Mouse (Mus musculus): ENCODE data around the gene Slc48a1. TPM values are rescaled to one million over a fixed set of nuclear protein-coding genes. Genes with fewer than 3 reads are reported as not detected.
A peak's percentile ranks its signal among the peaks of the same experiment; 100 is the strongest.

The Slc48a1 gene
- total RNA-seq, 2 experiments from 2014 or later = 62.0 to 71.0 TPM

- intact Hi-C loops (cut with DNase I) = loop anchor here (2.0 kb wide), 1 partner anchor 110 kb away; no protein-coding TSS in a partner anchor
Observed at GRCm38 (mm10) chr15:97776919-97777318, 1.4 kb upstream of the Slc48a1 start.

GRCm38 (mm10) chr15:97779576-97779975, 1.3 kb downstream of the Slc48a1 start:
- intact Hi-C loops (cut with DNase I) = loop anchor here (1.0 kb wide), 1 partner anchor 61 kb away; no protein-coding TSS in a partner anchor
- no peak for DNase-seq

More at GRCm38 (mm10) chr15:97776919-97777318, 1.4 kb upstream of the Slc48a1 start:
- no peak for DNase-seq

- DNase-seq = no peak
- intact Hi-C loops (cut with DNase I) = no loop called here
Observed at GRCm38 (mm10) chr15:97780611-97781031, 2.3 kb downstream of the Slc48a1 start.

DNA sequence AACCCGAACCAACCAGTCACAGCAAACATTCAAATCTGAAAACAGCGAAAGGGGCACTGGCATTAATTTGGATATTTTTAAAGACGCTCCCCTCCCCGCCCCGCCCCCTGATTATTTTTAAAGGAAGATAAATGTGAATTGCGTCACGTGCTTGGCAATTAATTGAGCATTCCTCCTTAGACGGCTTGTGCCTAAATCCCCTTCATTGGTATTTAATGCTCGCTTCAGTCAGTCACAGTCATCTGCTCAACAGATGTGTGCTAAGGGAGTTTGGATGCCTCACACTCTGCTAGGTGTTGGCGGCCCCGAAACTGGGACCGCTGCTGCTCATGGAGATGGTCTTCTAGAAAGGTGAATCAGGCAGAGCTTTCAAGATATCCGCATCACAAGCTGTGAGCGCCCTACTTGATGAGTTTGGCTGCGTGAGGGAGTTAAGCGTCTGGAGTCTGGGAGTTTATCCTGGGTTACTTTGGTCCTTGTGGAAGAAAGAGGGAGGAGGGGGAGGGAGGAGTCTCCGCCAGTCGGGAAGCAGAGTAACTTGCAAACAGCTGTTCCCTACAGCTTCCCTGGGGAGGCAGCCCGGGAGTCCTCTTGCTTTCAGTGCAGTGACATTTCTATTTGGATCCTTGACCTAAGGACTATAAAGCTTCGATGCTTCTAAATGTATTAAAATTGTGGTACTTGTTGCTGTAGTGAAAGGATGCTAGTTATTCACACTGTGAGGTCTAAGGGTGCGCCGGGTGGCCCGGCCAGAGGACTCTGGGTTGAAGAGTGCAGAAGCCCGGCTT, 3.8 kb downstream of the Slc48a1 start:
- peak; percentile 73 for DNase-seq
- intact Hi-C loops (cut with DNase I) = no loop called here

- peak; percentile 85 to 90 for DNase-seq
- intact Hi-C loops (cut with DNase I) = no loop called here
Observed at GRCm38 (mm10) chr15:97782749-97783105, 4.4 kb downstream of the Slc48a1 start.

- intact Hi-C loops (cut with DNase I) = loop anchor here (1.0 to 2.0 kb wide), 2 partner anchors 57 to 65 kb away; no protein-coding TSS in a partner anchor
Observed at GRCm38 (mm10) chr15:97784092-97784559, 5.8 kb downstream of the Slc48a1 start.

DNA sequence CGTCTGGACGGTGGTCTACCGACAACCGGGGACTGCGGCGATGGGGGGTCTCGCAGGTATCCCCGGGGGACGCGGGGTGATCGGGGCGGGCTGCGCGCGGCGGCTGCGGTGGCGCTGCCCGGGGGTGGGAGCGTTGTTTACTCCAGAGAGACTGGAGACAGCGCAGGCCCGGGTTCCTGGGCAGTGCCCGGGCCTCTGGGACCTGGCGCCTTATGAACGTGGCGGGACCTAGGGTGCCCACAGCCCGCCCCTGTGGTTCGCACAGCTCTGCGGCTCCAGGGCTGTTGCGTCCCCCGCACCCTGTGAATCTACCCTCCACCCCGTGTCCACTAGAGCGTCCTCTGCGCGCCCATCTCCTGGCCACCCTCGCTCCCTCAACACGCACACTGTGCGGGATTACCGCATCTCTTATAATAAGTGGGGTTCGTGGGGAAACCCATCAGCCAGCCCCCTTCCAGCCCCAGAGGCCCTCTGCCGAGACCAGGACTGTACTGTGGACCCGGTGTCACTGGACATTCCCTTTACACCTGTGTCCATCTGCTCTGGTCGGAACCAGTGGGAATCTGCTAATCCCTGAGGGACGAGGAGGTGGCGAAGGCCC, 6.3 kb downstream of the Slc48a1 start:
- intact Hi-C loops (cut with DNase I) = loop anchor here (1.0 to 5.0 kb wide), 3 partner anchors 56 to 168 kb away; no protein-coding TSS in a partner anchor

More at GRCm38 (mm10) chr15:97784092-97784559, 5.8 kb downstream of the Slc48a1 start:
- peak; percentile 91 to 93 for DNase-seq

DNA sequence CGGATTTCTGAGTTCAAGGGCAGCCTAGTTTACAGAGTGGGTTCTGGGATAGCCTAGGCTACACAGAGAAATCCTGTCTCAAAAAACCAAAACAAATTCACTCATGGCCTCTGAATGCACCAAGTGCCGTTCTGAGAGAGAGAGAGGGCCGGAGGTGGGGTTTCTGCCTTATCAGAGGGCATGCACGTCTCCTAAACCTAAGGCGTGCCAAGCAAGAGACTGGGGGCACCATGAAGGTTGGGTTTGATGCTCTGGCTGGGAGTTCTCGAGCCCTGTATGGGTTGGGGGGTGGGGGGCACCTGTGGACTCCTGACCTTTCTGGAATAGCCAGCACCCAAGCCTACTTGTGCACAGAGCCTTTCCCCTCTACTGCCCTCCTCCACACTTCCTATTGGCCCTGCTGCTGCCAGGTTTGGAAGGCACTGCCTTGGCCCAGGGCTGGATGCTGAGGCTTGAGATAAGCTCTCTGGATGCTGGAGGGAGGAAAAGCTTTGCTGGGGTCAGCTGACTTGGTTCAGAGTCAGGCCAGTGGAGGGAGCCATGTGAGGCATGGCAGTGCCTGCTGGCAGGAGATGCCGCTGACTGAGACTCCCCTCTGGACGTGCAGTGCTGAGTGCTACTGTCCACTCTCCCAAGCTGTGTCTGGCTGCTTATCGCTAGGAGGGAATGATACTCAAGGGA, 7.6 kb downstream of the Slc48a1 start:
- intact Hi-C loops (cut with DNase I) = loop anchor here (2.0 to 5.0 kb wide), 2 partner anchors 55 to 166 kb away; no protein-coding TSS in a partner anchor

More for the DNA sequence above, 6.3 kb downstream of the Slc48a1 start:
- DNase-seq = no peak

GRCm38 (mm10) chr15:97786412-97787112, 8.2 kb downstream of the Slc48a1 start:
- DNase-seq = no peak

More for the DNA sequence above, 7.6 kb downstream of the Slc48a1 start:
- DNase-seq = peak; percentile 69 to 70

DNA sequence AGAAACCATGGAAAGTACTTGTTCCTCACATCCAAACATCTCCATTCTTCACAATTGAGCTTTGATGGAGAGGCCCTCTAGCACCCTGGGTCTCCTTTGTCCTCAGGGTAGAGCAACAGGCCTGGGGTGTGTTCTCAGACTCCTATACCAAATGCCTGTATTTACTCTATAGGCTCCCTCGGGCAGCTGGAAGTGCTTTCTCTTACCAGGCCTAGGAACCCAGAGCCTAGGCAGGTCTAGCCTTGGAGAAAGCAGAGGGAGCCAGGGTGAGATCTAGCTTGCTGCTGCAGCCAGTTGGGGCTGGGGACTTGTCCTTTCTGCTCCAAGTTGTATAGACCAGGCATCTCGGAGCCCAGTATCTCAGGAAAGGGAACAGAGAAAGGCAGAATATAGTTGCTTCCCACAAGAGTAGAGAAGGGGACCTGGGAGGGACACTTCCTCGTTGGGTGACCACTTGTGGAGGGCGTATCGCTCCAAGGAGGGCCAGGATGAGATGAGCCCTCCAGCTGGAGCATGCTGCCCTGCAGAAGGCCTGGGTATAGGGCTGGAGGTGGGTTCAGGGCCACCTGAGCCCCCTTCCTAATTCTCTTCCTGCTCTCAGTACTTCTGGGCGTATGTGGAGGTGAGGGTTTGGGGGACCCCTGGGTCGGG, 9.0 kb downstream of the Slc48a1 start:
- no peak for DNase-seq
- intact Hi-C loops (cut with DNase I) = loop anchor here (5.0 kb wide), 1 partner anchor 165 kb away; no protein-coding TSS in a partner anchor

More at GRCm38 (mm10) chr15:97786412-97787112, 8.2 kb downstream of the Slc48a1 start:
- intact Hi-C loops (cut with DNase I) = loop anchor here (5.0 kb wide), 1 partner anchor 166 kb away; no protein-coding TSS in a partner anchor

DNA sequence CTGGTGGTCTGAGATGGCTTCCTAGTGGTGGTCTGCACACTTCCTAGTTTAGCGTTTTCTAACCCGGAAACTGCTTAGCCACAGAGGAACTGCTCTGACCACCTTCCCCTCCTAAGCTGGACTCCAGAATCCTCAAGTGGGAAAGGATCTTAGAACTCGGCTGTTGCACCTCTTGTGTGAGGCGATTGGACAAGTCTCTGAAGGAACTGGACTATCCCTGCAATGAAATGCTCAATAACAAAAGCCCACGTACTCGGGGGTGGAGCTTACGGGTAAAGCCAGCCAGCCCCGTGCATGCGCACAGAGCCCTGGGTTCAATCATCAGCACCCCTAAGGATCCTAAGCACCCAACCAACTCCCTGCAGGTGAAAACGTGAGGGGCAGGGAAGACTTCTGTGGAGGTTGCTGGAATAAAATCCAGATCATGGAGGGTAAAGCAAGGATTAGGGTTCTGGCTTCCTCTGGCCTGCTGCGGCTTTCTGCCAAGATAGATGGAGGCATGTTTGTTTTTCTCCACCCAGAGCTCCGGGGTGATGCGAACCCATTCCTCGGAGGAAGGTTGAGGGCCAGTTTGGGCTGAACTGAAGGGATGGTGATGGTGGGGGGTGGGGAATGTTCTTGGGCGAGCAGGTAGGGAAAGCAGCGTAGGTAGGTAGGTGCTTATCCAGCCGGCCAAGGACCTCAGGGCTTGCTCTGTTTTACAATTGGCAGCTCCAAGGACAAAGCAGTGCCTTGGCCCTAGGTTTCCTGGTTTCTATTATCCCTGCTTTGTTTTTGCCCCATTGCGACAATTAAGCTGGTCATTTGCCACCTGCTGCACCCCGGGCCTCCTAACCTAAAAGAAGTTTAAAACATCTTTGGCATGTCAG, 9.7 kb downstream of the Slc48a1 start:
- peak in 1 of 2 experiments; percentile 39 for DNase-seq
- intact Hi-C loops (cut with DNase I) = loop anchor here (5.0 kb wide), 1 partner anchor 164 kb away; no protein-coding TSS in a partner anchor

GRCm38 (mm10) chr15:97788821-97789220, 10.5 kb downstream of the Slc48a1 start:
- DNase-seq = peak; percentile 48 to 54

GRCm38 (mm10) chr15:97789761-97790505, 11.6 kb downstream of the Slc48a1 start:
- intact Hi-C loops (cut with DNase I) = loop anchor here (5.0 kb wide), 1 partner anchor 162 kb away; no protein-coding TSS in a partner anchor

More at GRCm38 (mm10) chr15:97788821-97789220, 10.5 kb downstream of the Slc48a1 start:
- intact Hi-C loops (cut with DNase I) = loop anchor here (5.0 kb wide), 1 partner anchor 163 kb away; no protein-coding TSS in a partner anchor

DNA sequence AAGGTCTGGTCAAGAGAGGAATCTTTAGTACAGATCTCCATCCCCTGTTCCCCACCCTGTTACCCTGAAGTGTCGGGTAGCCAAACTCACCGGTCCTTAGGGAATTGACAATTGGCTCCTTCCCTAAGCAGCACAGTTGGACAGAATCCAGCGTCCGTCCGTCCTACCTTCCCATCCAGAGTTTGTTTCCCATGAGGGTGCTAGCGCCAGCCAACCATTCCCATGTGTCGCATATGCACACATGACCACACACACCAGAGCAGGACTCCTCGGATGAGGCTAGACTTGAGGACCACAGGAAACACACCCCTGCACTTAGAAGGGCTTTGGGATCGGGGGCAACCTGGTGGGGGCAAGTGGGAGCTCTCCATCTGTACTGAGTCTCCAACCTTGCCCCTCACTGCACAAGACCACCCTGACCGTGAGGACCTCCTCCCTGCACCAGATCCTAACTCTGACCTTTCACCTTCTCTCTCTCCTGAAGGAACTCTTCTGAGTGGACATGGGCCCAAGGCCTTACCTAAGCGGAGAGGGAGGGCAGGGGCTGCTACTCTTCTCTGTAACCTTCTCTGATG, 12.9 kb downstream of the Slc48a1 start:
- no peak for DNase-seq
- intact Hi-C loops (cut with DNase I) = loop anchor here (1.0 kb wide), 1 partner anchor 11 kb away; no protein-coding TSS in a partner anchor

More at GRCm38 (mm10) chr15:97789761-97790505, 11.6 kb downstream of the Slc48a1 start:
- DNase-seq = peak in 1 of 2 experiments; percentile 58

GRCm38 (mm10) chr15:97793386-97794153, 15.2 kb downstream of the Slc48a1 start:
- DNase-seq = no peak
- intact Hi-C loops (cut with DNase I) = loop anchor here (2.0 kb wide), 1 partner anchor 13 kb away; no protein-coding TSS in a partner anchor

DNA sequence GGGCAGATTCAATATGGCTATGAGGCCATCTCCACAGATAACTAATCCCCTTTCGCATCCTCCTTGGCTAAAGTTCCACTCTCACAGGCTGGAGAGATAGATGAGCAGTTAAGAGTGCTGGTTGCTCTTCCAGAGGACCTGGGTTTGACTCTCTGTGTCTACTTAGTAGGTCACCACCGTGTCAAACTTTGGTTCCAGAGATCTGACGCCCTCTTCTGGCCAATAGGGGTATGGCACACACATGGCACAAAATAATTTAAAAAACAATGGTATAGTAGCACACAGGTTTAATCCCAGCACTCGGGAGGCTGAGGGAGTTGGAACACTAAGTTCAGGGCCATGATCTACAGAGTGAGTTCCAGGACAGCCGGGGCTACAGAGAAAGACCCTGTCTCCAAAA, 15.9 kb downstream of the Slc48a1 start:
- intact Hi-C loops (cut with DNase I) = no loop called here
- no peak for DNase-seq

Measured in heart, postnatal 10 days (tissue).